Mouse (Mus musculus): ENCODE measurements around the gene Fmnl3. TPM values are rescaled to one million over a fixed set of nuclear protein-coding genes. Genes with fewer than 3 reads are reported as not detected.

Gene Fmnl3
- polyA plus RNA-seq, 1 experiment = 4.4 TPM

- H3K4me3 ChIP-seq (replicated peaks) = no peak overlapping the region
- H3K36me3 ChIP-seq (replicated peaks; ENCODE audit: low read length) = peaks cover 95% of the 10 kb centered on the region
- H3K9me3 ChIP-seq = no peaks in the 10 kb centered on the region
- TF ChIP-seq GATA1 (IDR thresholded peaks at IDR 0.05; ENCODE audit: borderline replicate concordance, low read length) = no peak
- TF ChIP-seq FLI1 (IDR thresholded peaks at IDR 0.05; ENCODE audit: low read length) = no peak
- H3K27me3 ChIP-seq (replicated peaks) = no peaks in the 10 kb centered on the region
- H3K4me1 ChIP-seq = peaks cover 48% of the 10 kb centered on the region
Measured at GRCm38 (mm10) chr15:99324151-99324550, 46.1 kb downstream of the Fmnl3 start.

DNA sequence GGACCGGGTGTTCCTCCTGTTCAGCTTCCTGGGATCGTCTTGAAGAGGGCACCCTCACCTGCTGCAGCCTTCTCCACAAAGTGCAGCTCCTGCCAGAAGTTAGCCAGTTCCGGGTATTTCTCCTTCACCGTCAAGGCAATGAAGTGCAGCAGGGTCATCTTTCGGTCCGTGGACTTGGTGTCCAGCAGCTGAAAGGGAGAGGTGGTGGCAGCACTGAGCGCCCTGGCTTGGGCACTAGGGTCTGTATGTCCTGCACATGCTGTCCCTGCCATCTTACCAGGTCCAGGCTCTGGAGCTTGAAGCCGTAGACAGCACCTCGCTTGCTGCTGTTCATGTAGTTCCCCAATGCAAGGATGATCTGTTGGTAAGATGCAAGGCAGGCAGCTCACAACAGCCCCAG, 49.3 kb downstream of the Fmnl3 start:
- Histone ChIP-seq H3K27me3 (replicated peaks) (no peaks in the 10 kb centered on the region), H3K36me3 (replicated peaks; ENCODE audit: low read length) (peaks cover 99% of the 10 kb centered on the region), H3K4me3 (replicated peaks) (no peak overlapping the region), H3K4me1 (peaks cover 47% of the 10 kb centered on the region), H3K9me3 (no peaks in the 10 kb centered on the region)
- TF ChIP-seq GATA1 (IDR thresholded peaks at IDR 0.05; ENCODE audit: borderline replicate concordance, low read length) (no peak), FLI1 (IDR thresholded peaks at IDR 0.05; ENCODE audit: low read length) (no peak)

- Histone ChIP-seq H3K4me1 (peaks cover 47% of the 10 kb centered on the region), H3K36me3 (replicated peaks; ENCODE audit: low read length) (peaks cover 99% of the 10 kb centered on the region), H3K27me3 (replicated peaks) (no peaks in the 10 kb centered on the region), H3K4me3 (replicated peaks) (no peak overlapping the region), H3K9me3 (no peaks in the 10 kb centered on the region)
- TF ChIP-seq FLI1 (IDR thresholded peaks at IDR 0.05; ENCODE audit: low read length) = no peak
- no peak for TF ChIP-seq GATA1 (IDR thresholded peaks at IDR 0.05; ENCODE audit: borderline replicate concordance, low read length)
Measured at GRCm38 (mm10) chr15:99320168-99320674, 50.1 kb downstream of the Fmnl3 start.

GRCm38 (mm10) chr15:99319411-99319871, 50.8 kb downstream of the Fmnl3 start:
- Histone ChIP-seq H3K4me1 (peaks cover 47% of the 10 kb centered on the region), H3K27me3 (replicated peaks) (no peaks in the 10 kb centered on the region), H3K4me3 (replicated peaks) (peak overlapping the region; percentile 54), H3K36me3 (replicated peaks; ENCODE audit: low read length) (peaks cover 99% of the 10 kb centered on the region), H3K9me3 (no peaks in the 10 kb centered on the region)
- no peak for TF ChIP-seq GATA1 (IDR thresholded peaks at IDR 0.05; ENCODE audit: borderline replicate concordance, low read length)
- TF ChIP-seq FLI1 (IDR thresholded peaks at IDR 0.05; ENCODE audit: low read length) = no peak

- Histone ChIP-seq H3K36me3 (replicated peaks; ENCODE audit: low read length) (peaks cover 99% of the 10 kb centered on the region), H3K4me1 (peaks cover 48% of the 10 kb centered on the region), H3K27me3 (replicated peaks) (no peaks in the 10 kb centered on the region), H3K4me3 (replicated peaks) (peak overlapping the region; percentile 54), H3K9me3 (no peaks in the 10 kb centered on the region)
- TF ChIP-seq GATA1 (IDR thresholded peaks at IDR 0.05; ENCODE audit: borderline replicate concordance, low read length) = no peak
- no peak for TF ChIP-seq FLI1 (IDR thresholded peaks at IDR 0.05; ENCODE audit: low read length)
Measured at GRCm38 (mm10) chr15:99318861-99319410, 51.3 kb downstream of the Fmnl3 start.

DNA sequence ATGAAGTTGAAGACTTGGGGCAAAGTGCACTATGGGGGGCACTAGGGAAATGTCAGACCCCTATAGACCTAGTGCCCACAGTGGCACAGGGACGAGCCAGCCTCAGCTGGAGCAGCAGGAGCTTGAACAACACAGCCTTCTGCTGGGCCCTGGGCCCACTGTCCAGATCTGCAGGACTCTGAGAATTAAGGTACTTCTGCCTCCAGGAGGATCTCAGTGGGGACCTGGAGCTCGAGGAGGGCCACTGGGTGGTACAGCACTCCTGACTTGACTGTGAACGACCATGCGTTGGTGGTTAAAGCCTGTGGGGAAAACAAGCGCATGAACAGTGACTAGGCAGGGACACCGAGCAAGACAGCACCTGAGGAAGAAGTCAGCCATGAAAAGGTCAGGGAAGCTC, 52.2 kb downstream of the Fmnl3 start:
- Histone ChIP-seq H3K9me3 (no peaks in the 10 kb centered on the region), H3K4me3 (replicated peaks) (no peak overlapping the region), H3K36me3 (replicated peaks; ENCODE audit: low read length) (peaks cover 90% of the 10 kb centered on the region), H3K27me3 (replicated peaks) (no peaks in the 10 kb centered on the region), H3K4me1 (peaks cover 56% of the 10 kb centered on the region)
- TF ChIP-seq GATA1 (IDR thresholded peaks at IDR 0.05; ENCODE audit: borderline replicate concordance, low read length) (no peak), FLI1 (IDR thresholded peaks at IDR 0.05; ENCODE audit: low read length) (no peak)

GRCm38 (mm10) chr15:99317267-99317651, 53.0 kb downstream of the Fmnl3 start:
- TF ChIP-seq GATA1 (IDR thresholded peaks at IDR 0.05; ENCODE audit: borderline replicate concordance, low read length) (no peak), FLI1 (IDR thresholded peaks at IDR 0.05; ENCODE audit: low read length) (no peak)
- no peaks in the 10 kb centered on the region for H3K27me3 ChIP-seq (replicated peaks)
- peaks cover 60% of the 10 kb centered on the region for H3K4me1 ChIP-seq
- no peaks in the 10 kb centered on the region for H3K9me3 ChIP-seq
- peak overlapping the region; percentile 28 for H3K4me3 ChIP-seq (replicated peaks)
- H3K36me3 ChIP-seq (replicated peaks; ENCODE audit: low read length) = peaks cover 84% of the 10 kb centered on the region

- H3K4me3 ChIP-seq (replicated peaks) = no peak overlapping the region
- TF ChIP-seq GATA1 (IDR thresholded peaks at IDR 0.05; ENCODE audit: borderline replicate concordance, low read length) = no peak
- no peak for TF ChIP-seq FLI1 (IDR thresholded peaks at IDR 0.05; ENCODE audit: low read length)
- peaks cover 79% of the 10 kb centered on the region for H3K36me3 ChIP-seq (replicated peaks; ENCODE audit: low read length)
- H3K4me1 ChIP-seq = peaks cover 59% of the 10 kb centered on the region
- H3K27me3 ChIP-seq (replicated peaks) = no peaks in the 10 kb centered on the region
- no peaks in the 10 kb centered on the region for H3K9me3 ChIP-seq
Measured at GRCm38 (mm10) chr15:99316314-99317266, 53.7 kb downstream of the Fmnl3 start.

DNA sequence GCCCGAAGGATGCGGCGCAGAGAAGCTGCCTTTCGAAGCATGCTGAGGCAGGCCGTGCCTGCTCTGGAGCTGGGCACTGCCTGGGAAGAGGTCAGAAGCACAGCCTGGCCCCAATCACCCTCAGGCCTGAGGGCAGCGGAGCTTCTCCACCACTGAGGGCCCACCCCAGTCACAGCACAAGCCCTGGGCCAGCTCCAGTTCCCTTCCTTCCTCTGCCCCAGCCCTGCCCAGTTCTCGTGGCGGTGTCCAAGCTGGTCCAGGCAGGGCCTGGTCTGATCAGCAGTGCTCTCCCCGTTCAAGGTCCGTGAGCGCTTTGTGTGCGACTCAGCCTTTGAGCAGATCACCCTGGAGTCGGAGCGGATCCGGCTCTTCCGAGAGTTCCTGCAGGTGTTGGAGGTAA, 55.4 kb downstream of the Fmnl3 start:
- H3K27me3 ChIP-seq (replicated peaks) = no peaks in the 10 kb centered on the region
- H3K36me3 ChIP-seq (replicated peaks; ENCODE audit: low read length) = peaks cover 80% of the 10 kb centered on the region
- peaks cover 46% of the 10 kb centered on the region for H3K4me1 ChIP-seq
- TF ChIP-seq FLI1 (IDR thresholded peaks at IDR 0.05; ENCODE audit: low read length) = no peak
- no peak for TF ChIP-seq GATA1 (IDR thresholded peaks at IDR 0.05; ENCODE audit: borderline replicate concordance, low read length)
- no peaks in the 10 kb centered on the region for H3K9me3 ChIP-seq
- H3K4me3 ChIP-seq (replicated peaks) = no peak overlapping the region

- Histone ChIP-seq H3K36me3 (replicated peaks; ENCODE audit: low read length) (peaks cover 80% of the 10 kb centered on the region), H3K4me3 (replicated peaks) (peak overlapping the region; percentile 53), H3K4me1 (peaks cover 17% of the 10 kb centered on the region; the same call in 1 of the 2 replicates), H3K9me3 (no peaks in the 10 kb centered on the region), H3K27me3 (replicated peaks) (no peaks in the 10 kb centered on the region)
- TF ChIP-seq GATA1 (IDR thresholded peaks at IDR 0.05; ENCODE audit: borderline replicate concordance, low read length) (no peak), FLI1 (IDR thresholded peaks at IDR 0.05; ENCODE audit: low read length) (no peak)
Measured at GRCm38 (mm10) chr15:99310617-99311016, 59.7 kb downstream of the Fmnl3 start.
